Mouse (Mus musculus) hindbrain, embryonic 12.5 days (tissue): ENCODE data around the gene Tcp11. TPM values are rescaled to one million over a fixed set of nuclear protein-coding genes. Genes with fewer than 3 reads are reported as not detected.

Experiments used
- ATAC-seq: fragments of 200-750 bp; cut with Nextera tagmentation; 2 replicates; pipeline ENCODE4 v1.8.0; 2017; ENCODE audit warnings: moderate TSS enrichment; ENCODE audit not compliant: low FRiP score
- H3K27ac ChIP-seq: fragments of 300-500 bp; sonication (generic); 2 replicates; pipeline ENCODE4 v1.5.1; 2016; ENCODE audit warnings: mild to moderate bottlenecking
- H3K27me3 ChIP-seq: fragments of 300-500 bp; sonication (generic); 2 replicates; pipeline ENCODE4 v1.6.1; 2016; ENCODE audit warnings: mild to moderate bottlenecking
- H3K36me3 ChIP-seq: fragments of 300-500 bp; sonication (generic); 2 replicates; pipeline ENCODE4 v1.6.1; 2016; ENCODE audit warnings: mild to moderate bottlenecking
- H3K4me1 ChIP-seq: fragments of 300-500 bp; sonication (generic); 2 replicates; pipeline ENCODE4 v1.6.1; 2016
- H3K4me2 ChIP-seq: fragments of 300-500 bp; sonication (generic); replicated peaks from 2 replicates; pipeline ENCODE4 v1.6.1; 2016; ENCODE audit warnings: mild to moderate bottlenecking
- H3K4me3 ChIP-seq: fragments of 300-500 bp; sonication (generic); 2 replicates; pipeline ENCODE4 v1.5.1; 2016; ENCODE audit warnings: mild to moderate bottlenecking
- H3K9ac ChIP-seq: fragments of 300-500 bp; sonication (generic); 2 replicates; pipeline ENCODE4 v1.6.1; 2016; ENCODE audit warnings: mild to moderate bottlenecking, moderate library complexity
- H3K9me3 ChIP-seq: fragments of 300-500 bp; sonication (generic); replicated peaks from 2 replicates; pipeline ENCODE4 v1.6.1; 2016; ENCODE audit warnings: mild to moderate bottlenecking
- WGBS: fragments of 180-500 bp; shearing (Covaris S2); methylation state at CpG from one replicate; pipeline ENCODE4 v1.1.7; 2016; 5-methylcytosine and 5-hydroxymethylcytosine counted together
- polyA plus RNA-seq: library from polyadenylated mRNA; unstranded; fragments of >200 nt; fragmentation: Nextera tagmentation; extraction: Ambion mirVana; gene quantifications from 2 replicates; pipeline ENCODE4 v1.2.1, GENCODE M21; 2016

Gene Tcp11
- polyA plus RNA-seq, 1 experiment from 2014 or later, result 1.9 TPM

DNA sequence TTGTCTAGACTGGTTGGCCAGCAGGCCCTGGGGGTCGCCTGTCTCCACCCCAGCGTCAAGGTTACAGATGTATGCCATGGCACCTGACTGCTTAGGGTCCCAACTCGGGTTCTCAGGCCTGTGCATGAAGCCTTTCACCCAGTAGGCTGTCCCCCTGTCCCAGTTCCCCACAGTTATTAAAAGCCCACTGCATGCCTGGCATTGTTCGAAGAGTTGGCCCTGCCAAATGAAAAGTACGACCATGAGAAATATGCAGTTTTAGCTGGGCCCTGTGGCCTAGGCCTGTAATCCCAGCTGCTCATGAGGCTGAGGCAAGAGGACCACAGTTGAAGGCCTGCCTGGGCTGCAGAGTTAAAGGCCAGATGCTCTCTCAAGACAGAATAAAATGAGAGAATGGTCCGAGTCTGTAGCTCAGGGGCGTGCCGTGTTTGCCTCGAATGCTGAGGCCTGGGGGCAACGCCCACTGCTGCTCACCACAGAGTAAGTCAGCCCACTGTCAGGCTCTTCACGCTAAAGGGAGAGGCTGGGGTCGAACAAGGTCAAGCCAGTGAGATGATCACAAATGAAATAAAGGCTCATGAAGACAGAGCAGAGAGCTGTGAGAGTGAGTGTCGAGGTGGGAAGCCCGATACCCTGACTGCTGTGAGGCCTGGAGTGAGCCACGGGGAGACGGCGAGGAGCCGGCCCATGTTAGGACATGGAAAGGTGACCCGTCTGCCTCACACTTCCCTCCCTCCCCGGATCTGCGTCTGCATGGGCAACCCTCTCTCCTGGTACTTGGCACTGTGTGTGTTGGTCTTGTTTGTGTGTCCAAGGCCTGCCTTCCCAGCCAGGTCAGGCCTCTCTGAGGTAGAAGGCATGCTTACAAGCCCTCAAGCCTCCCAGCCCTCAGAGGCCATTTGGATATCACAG lies 60.4 kb downstream of the Tcp11 start:
- Histone ChIP-seq H3K9me3 (no peaks in the 10 kb centered on the region), H3K4me3 (no peak overlapping the region), H3K27ac (0 out of 2 replicates have a peak overlapping the region, but pooled peaks have one; percentile 41), H3K9ac (no peak overlapping the region), H3K36me3 (no peaks in the 10 kb centered on the region), H3K27me3 (no peaks in the 10 kb centered on the region), H3K4me1 (peaks cover 63% of the 10 kb centered on the region), H3K4me2 (no peak overlapping the region)
- no peak for ATAC-seq
- WGBS, result 65% methylated on average over 21 of the region's 21 CpGs

DNA sequence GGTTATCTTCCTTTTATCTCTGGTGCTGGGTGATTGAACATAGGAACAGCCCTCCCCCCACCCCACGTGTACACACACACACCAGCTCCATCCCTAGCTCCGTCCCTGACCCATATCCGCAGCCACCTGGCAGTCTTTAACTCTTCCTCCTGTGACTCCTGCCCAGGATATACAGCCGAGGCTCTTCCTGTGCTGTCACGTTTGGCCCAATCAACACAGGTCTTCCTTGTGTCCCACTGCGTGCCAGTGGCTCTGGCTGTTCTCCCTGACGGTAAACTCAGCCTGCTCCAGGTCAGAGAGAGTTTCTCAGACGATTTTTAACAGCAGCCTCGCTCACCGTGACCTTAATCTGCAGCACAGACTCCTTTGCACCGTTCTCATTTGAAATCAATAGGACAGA lies 61.7 kb downstream of the Tcp11 start:
- peaks cover 66% of the 10 kb centered on the region for H3K4me1 ChIP-seq
- no peaks in the 10 kb centered on the region for H3K27me3 ChIP-seq
- 54% methylated on average over 11 of the region's 11 CpGs for WGBS
- no peaks in the 10 kb centered on the region for H3K36me3 ChIP-seq
- no peak overlapping the region for H3K4me3 ChIP-seq
- no peak overlapping the region for H3K9ac ChIP-seq
- peak overlapping the region; percentile 30; the same call in 1 of the 2 replicates for H3K27ac ChIP-seq
- ATAC-seq, result no peak
- no peak overlapping the region for H3K4me2 ChIP-seq
- H3K9me3 ChIP-seq, result no peaks in the 10 kb centered on the region

DNA sequence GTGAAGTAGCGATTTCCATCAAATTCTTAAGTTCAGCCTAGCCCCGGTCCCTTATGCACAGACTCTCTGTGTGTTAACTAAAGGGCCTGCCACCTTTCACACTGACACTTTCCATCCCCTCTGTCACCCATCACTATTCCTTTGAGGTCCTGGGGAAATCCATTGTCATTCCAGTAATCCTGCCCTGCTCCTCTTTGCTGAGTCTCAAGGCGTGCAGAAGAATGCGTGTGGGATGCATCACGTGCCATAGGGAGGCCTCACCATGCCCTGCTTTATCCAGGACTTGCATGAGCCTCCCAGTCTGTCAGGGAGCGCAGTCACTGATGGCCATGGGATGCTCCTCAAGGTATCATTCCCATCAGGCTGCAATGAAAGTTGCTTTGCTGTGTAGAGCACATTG lies 62.1 kb downstream of the Tcp11 start:
- Histone ChIP-seq H3K27me3 (no peaks in the 10 kb centered on the region), H3K4me2 (no peak overlapping the region), H3K9me3 (no peaks in the 10 kb centered on the region), H3K9ac (no peak overlapping the region), H3K4me1 (peaks cover 70% of the 10 kb centered on the region), H3K36me3 (no peaks in the 10 kb centered on the region), H3K4me3 (no peak overlapping the region), H3K27ac (peak overlapping the region; percentile 24; the same call in 1 of the 2 replicates)
- ATAC-seq, result no peak
- WGBS, result 40% methylated on average over 6 of the region's 6 CpGs

Other genes with a start within 250 kb of the Tcp11 start
- gene Snrpc, start 242.5 kb downstream of the Tcp11 start, polyA plus RNA-seq, result 299 and 327 TPM in 2 replicates
- gene Uhrf1bp1, start 224.2 kb downstream of the Tcp11 start, polyA plus RNA-seq, result 9.4 TPM in 2 replicates
- 86.0 and 91.5 TPM in 2 replicates for gene Anks1, start 171.3 kb downstream of the Tcp11 start, polyA plus RNA-seq
- gene Taf11, start 170.8 kb downstream of the Tcp11 start, polyA plus RNA-seq, result 89.7 and 96.9 TPM in 2 replicates
- 11.1 and 12.4 TPM in 2 replicates for gene Scube3, start 61.5 kb upstream of the Tcp11 start, polyA plus RNA-seq
- 50.0 and 50.6 TPM in 2 replicates for gene Zfp523, start 96.5 kb upstream of the Tcp11 start, polyA plus RNA-seq
- gene Def6, start 127.1 kb upstream of the Tcp11 start, polyA plus RNA-seq, result 5.7 and 6.1 TPM in 2 replicates
- gene Ppard, start 152.1 kb upstream of the Tcp11 start, polyA plus RNA-seq, result 1.7 and 2.4 TPM in 2 replicates
- gene Fance, start 232.9 kb upstream of the Tcp11 start, polyA plus RNA-seq, result 24.7 and 28.3 TPM in 2 replicates
- gene Rpl10a, start 247.8 kb upstream of the Tcp11 start, polyA plus RNA-seq, result 287 and 354 TPM in 2 replicates